Mouse (Mus musculus): ENCODE measurements around the gene Gm10964.

- TF ChIP-seq CTCF (IDR thresholded peaks at IDR 0.05; ENCODE audit: low read depth), result no peak
- no peak for TF ChIP-seq EP300 (optimal IDR thresholded peaks at IDR 0.05)
Observed at GRCm38 (mm10) chr3:103780271-103780670, 41.1 kb downstream of the Gm10964 start.
